Mouse (Mus musculus): ENCODE results near the gene Urgcp. TPM values are rescaled to one million over a fixed set of nuclear protein-coding genes. Genes with fewer than 3 reads are reported as not detected.
"Not testable (repeated sequence)": the region's sequence is repeated elsewhere in the genome, so short reads cannot be mapped to it uniquely, and the experiment has no call there.

Urgcp gene
- 8.4 and 9.4 TPM in 2 replicates for polyA plus RNA-seq (2015; fragmentation: Nextera tagmentation; extraction: Ambion mirVana)

- peak within 1 kb of the TSS; percentile 96 for H3K27ac ChIP-seq (ENCODE audit: low read length)
- no peaks in the 10 kb centered on the region for H3K9me3 ChIP-seq (replicated peaks; ENCODE audit: control insufficient read depth, low read length)
- peak within 1 kb of the TSS; percentile 88 for H3K4me2 ChIP-seq (ENCODE audit: low read depth, low read length)
- H3K36me3 ChIP-seq (ENCODE audit: control insufficient read depth, insufficient read depth): no peaks in the 10 kb centered on the region
- peaks cover 13% of the 10 kb centered on the region for H3K4me1 ChIP-seq (ENCODE audit: control insufficient read depth, low read depth, low read length)
- H3K4me3 ChIP-seq (ENCODE audit: low read depth, low read length): peak within 1 kb of the TSS; percentile 86
- under 1% methylated on average over 68 of the region's 68 CpGs for WGBS (ENCODE audit: insufficient replicate concordance)
- peak; percentile 97 for ATAC-seq (ENCODE audit: low read depth)
- no peaks in the 10 kb centered on the region for H3K27me3 ChIP-seq (ENCODE audit: control insufficient read depth, insufficient read depth, low read depth, low read length)
- peak within 1 kb of the TSS; percentile 88 for H3K9ac ChIP-seq (ENCODE audit: low read depth, low read length)
These were observed at the start of gene Urgcp for GRCm38 (mm10) chr11:5761820-5762632. Gene Urgcp, minus strand, starts transcription at chr11:5762376.

GRCm38 (mm10) chr11:5809487-5809886 lies 47.3 kb upstream of the Urgcp start:
- not testable (repeated sequence) for H3K4me2 ChIP-seq (ENCODE audit: low read depth, low read length); ATAC-seq (ENCODE audit: low read depth); H3K4me3 ChIP-seq (ENCODE audit: low read depth, low read length); H3K36me3 ChIP-seq (ENCODE audit: control insufficient read depth, insufficient read depth); H3K9ac ChIP-seq (ENCODE audit: low read depth, low read length); H3K4me1 ChIP-seq (ENCODE audit: control insufficient read depth, low read depth, low read length); H3K27me3 ChIP-seq (ENCODE audit: control insufficient read depth, insufficient read depth, low read depth, low read length); H3K27ac ChIP-seq (ENCODE audit: low read length); H3K9me3 ChIP-seq (replicated peaks; ENCODE audit: control insufficient read depth, low read length)
- WGBS (ENCODE audit: insufficient replicate concordance): 72% methylated on average over 4 of the region's 4 CpGs

- Histone ChIP-seq H3K4me2 (ENCODE audit: low read depth, low read length) (no peak overlapping the region), H3K9ac (ENCODE audit: low read depth, low read length) (no peak overlapping the region), H3K36me3 (ENCODE audit: control insufficient read depth, insufficient read depth) (no peaks in the 10 kb centered on the region), H3K9me3 (replicated peaks; ENCODE audit: control insufficient read depth, low read length) (no peaks in the 10 kb centered on the region), H3K4me1 (ENCODE audit: control insufficient read depth, low read depth, low read length) (no peaks in the 10 kb centered on the region), H3K27me3 (ENCODE audit: control insufficient read depth, insufficient read depth, low read depth, low read length) (no peaks in the 10 kb centered on the region), H3K27ac (ENCODE audit: low read length) (no peak overlapping the region), H3K4me3 (ENCODE audit: low read depth, low read length) (no peak overlapping the region)
- 66% methylated on average over 9 of the region's 9 CpGs for WGBS (ENCODE audit: insufficient replicate concordance)
- no peak for ATAC-seq (ENCODE audit: low read depth)
These were observed 45.8 kb upstream of the Urgcp start for GRCm38 (mm10) chr11:5807956-5808355.

DNA sequence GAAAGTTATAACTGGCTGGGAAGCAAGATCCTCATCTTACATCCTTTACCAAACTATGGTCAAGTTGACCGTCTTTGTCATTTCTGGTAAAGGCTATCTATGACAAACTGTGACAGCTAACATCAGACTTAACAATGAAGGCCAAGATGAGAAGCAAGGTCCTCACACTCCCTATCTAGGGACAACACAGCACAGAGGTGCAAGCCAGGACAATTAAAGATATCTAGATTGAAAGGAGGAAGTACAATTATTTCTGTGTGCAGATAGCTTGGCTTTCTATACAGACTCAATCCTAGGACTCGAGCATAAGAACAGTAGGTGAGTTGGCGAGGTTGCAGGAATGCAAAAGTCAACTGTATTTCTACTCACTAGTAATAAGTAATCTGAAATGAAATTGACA lies 43.5 kb upstream of the Urgcp start:
- no peaks in the 10 kb centered on the region for H3K9me3 ChIP-seq (replicated peaks; ENCODE audit: control insufficient read depth, low read length)
- no peak overlapping the region for H3K4me2 ChIP-seq (ENCODE audit: low read depth, low read length)
- no peaks in the 10 kb centered on the region for H3K27me3 ChIP-seq (ENCODE audit: control insufficient read depth, insufficient read depth, low read depth, low read length)
- WGBS (ENCODE audit: insufficient replicate concordance): 36% methylated on average over 3 of the region's 3 CpGs
- ATAC-seq (ENCODE audit: low read depth): no peak
- no peak overlapping the region for H3K4me3 ChIP-seq (ENCODE audit: low read depth, low read length)
- no peak overlapping the region for H3K27ac ChIP-seq (ENCODE audit: low read length)
- no peak overlapping the region for H3K9ac ChIP-seq (ENCODE audit: low read depth, low read length)
- no peaks in the 10 kb centered on the region for H3K36me3 ChIP-seq (ENCODE audit: control insufficient read depth, insufficient read depth)
- peaks cover 3% of the 10 kb centered on the region; the same call in 1 of the 2 replicates for H3K4me1 ChIP-seq (ENCODE audit: control insufficient read depth, low read depth, low read length)

- H3K4me1 ChIP-seq (ENCODE audit: control insufficient read depth, low read depth, low read length): peaks cover 3% of the 10 kb centered on the region; the same call in 1 of the 2 replicates
- ATAC-seq (ENCODE audit: low read depth): no peak
- H3K4me2 ChIP-seq (ENCODE audit: low read depth, low read length): no peak overlapping the region
- H3K27me3 ChIP-seq (ENCODE audit: control insufficient read depth, insufficient read depth, low read depth, low read length): no peaks in the 10 kb centered on the region
- H3K4me3 ChIP-seq (ENCODE audit: low read depth, low read length): no peak overlapping the region
- WGBS (ENCODE audit: insufficient replicate concordance): 57% methylated on average over 5 of the region's 5 CpGs
- peaks cover 6% of the 10 kb centered on the region; the same call in 1 of the 2 replicates for H3K36me3 ChIP-seq (ENCODE audit: control insufficient read depth, insufficient read depth)
- H3K9me3 ChIP-seq (replicated peaks; ENCODE audit: control insufficient read depth, low read length): no peaks in the 10 kb centered on the region
- no peak overlapping the region for H3K27ac ChIP-seq (ENCODE audit: low read length)
- no peak overlapping the region for H3K9ac ChIP-seq (ENCODE audit: low read depth, low read length)
These were observed 42.0 kb upstream of the Urgcp start for GRCm38 (mm10) chr11:5804174-5804573.

DNA sequence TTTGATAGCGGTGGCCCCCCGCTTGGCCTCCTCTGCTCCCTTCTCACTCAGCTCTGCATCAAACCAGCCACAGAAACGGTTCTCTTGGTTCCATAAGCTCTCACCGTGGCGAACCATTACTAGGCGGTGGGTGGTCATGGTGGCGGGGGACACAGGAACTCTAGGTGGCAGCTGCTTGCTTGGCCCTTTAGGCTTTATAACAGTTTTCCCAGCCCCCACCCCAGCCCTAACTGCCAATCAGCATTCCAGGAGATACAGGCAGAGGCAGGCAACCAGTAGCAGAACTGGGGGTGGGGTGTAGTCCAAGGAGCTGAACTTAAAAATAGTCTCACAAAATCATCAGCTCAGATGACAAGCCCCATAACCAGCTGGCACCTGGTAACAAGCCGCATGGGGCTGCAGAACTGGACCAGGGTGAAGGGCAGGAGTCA lies 41.4 kb upstream of the Urgcp start, which contains the start of gene Pgam2:
TSS of gene Pgam2 (minus strand) at position 183 of the 431 bp plus-strand sequence.
- Histone ChIP-seq H3K36me3 (ENCODE audit: control insufficient read depth, insufficient read depth) (peaks cover 12% of the 10 kb centered on the region; the same call in 1 of the 2 replicates), H3K4me2 (ENCODE audit: low read depth, low read length) (no peak within 1 kb of the TSS), H3K4me3 (ENCODE audit: low read depth, low read length) (no peak within 1 kb of the TSS), H3K4me1 (ENCODE audit: control insufficient read depth, low read depth, low read length) (peaks cover 3% of the 10 kb centered on the region; the same call in 1 of the 2 replicates), H3K9ac (ENCODE audit: low read depth, low read length) (no peak within 1 kb of the TSS), H3K27me3 (ENCODE audit: control insufficient read depth, insufficient read depth, low read depth, low read length) (no peaks in the 10 kb centered on the region), H3K9me3 (replicated peaks; ENCODE audit: control insufficient read depth, low read length) (no peaks in the 10 kb centered on the region), H3K27ac (ENCODE audit: low read length) (no peak within 1 kb of the TSS)
- no peak for ATAC-seq (ENCODE audit: low read depth)
- WGBS (ENCODE audit: insufficient replicate concordance): 35% methylated on average over 8 of the region's 8 CpGs

- no peak overlapping the region for H3K27ac ChIP-seq (ENCODE audit: low read length)
- 55% methylated on average over 8 of the region's 8 CpGs for WGBS (ENCODE audit: insufficient replicate concordance)
- H3K9ac ChIP-seq (ENCODE audit: low read depth, low read length): no peak overlapping the region
- H3K36me3 ChIP-seq (ENCODE audit: control insufficient read depth, insufficient read depth): peaks cover 12% of the 10 kb centered on the region; the same call in 1 of the 2 replicates
- peaks cover 3% of the 10 kb centered on the region; the same call in 1 of the 2 replicates for H3K4me1 ChIP-seq (ENCODE audit: control insufficient read depth, low read depth, low read length)
- no peak overlapping the region for H3K4me2 ChIP-seq (ENCODE audit: low read depth, low read length)
- no peaks in the 10 kb centered on the region for H3K9me3 ChIP-seq (replicated peaks; ENCODE audit: control insufficient read depth, low read length)
- ATAC-seq (ENCODE audit: low read depth): peak; percentile 24; the same call in 1 of the 2 replicates
- no peak overlapping the region for H3K4me3 ChIP-seq (ENCODE audit: low read depth, low read length)
- H3K27me3 ChIP-seq (ENCODE audit: control insufficient read depth, insufficient read depth, low read depth, low read length): no peaks in the 10 kb centered on the region
These were observed 40.5 kb upstream of the Urgcp start for GRCm38 (mm10) chr11:5802457-5803217.

DNA sequence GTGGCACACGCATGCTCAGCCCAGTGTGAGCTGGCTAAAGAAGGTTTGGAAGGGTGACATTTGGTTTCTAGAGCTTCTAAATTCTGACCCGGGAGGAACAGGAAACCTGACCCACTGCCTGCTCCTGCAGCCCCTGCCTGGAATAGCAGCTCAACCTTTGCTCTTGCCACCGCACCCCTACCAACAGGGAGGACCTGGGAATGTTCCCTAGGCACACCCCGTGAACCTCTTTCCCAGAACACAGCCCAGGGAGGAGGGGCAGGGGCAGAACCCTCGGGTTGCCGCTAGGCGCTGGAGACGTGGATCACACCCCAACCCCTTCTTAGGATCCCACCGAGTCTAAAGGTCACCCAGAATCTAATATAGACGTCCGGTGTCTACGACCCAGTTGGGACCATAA lies 39.8 kb upstream of the Urgcp start:
- Histone ChIP-seq H3K27me3 (ENCODE audit: control insufficient read depth, insufficient read depth, low read depth, low read length) (no peaks in the 10 kb centered on the region), H3K4me3 (ENCODE audit: low read depth, low read length) (no peak overlapping the region), H3K4me2 (ENCODE audit: low read depth, low read length) (no peak overlapping the region), H3K9me3 (replicated peaks; ENCODE audit: control insufficient read depth, low read length) (no peaks in the 10 kb centered on the region), H3K9ac (ENCODE audit: low read depth, low read length) (no peak overlapping the region), H3K4me1 (ENCODE audit: control insufficient read depth, low read depth, low read length) (peaks cover 3% of the 10 kb centered on the region; the same call in 1 of the 2 replicates), H3K27ac (ENCODE audit: low read length) (no peak overlapping the region), H3K36me3 (ENCODE audit: control insufficient read depth, insufficient read depth) (peaks cover 12% of the 10 kb centered on the region)
- peak; percentile 40; the same call in 1 of the 2 replicates for ATAC-seq (ENCODE audit: low read depth)
- WGBS (ENCODE audit: insufficient replicate concordance): 60% methylated on average over 12 of the region's 12 CpGs

All from liver, embryonic 16.5 days (tissue).